Mouse (Mus musculus): ENCODE results near the gene Cenpc1.

Gene Cenpc1

DNA sequence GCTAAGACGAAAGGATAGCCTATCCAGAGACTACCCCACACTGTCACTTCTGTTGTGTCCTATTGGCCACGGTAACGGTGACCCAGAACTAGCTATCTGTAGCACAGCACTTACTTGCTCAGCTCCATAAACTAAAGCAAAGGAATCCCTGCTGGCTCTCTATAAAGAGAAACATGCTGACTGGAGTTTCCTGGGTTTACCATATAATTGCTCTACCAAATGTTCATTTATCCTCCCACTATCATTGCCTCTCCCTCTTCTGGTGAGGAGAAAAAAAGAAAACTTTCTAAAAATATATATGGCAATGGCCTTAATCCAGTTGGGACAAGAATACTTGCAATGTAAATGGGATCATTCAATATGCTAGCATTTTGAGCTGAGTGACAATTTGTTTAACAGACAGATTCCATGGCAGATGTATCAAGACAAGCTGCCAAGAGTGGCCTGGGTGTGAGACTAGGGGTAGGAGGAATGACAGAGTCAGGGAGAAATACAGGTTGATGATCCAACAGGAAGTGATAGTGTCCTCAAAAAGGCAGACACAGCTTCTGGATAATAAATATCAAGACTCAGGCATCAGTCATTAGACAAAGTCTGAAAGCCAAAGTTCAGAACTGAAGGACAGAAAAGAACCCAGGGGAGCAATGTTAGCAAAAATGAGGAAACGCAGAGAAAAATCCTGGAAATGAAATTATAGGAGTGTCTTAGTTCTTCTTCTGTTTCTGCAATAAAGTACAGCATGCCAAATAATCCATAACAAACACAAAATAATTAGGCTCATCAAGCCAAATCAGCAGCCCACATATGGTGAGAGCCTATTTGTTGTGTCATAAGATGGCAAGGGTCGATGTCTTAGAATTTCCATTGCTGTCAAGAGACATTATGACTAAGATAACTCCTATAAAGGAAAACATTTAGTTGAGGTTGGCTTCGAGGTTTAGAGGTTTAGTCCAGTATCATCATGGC is 68.6 kb downstream of the Cenpc1 start:
- DNase-seq (ENCODE audit: low spot score in 2 of 2) = no peak

DNA sequence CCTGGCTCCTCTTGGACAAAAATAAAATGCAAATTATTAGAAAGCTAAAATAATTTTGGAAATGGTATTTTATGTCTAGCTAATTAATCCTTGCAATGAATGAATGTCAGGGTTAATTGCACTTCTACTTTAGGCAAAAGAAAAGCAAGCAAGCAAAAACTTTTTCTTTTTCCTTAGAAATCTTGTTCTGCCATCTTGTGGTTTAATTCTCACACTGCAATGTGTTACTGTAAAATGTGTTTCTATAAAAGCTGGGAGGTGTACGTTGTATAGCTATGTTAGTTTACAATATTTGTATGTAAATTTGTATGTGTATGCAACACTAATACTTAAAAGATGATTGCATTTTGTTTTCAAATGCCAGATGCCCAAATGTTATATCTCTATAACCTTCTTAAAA is 70.8 kb downstream of the Cenpc1 start:
- DNase-seq (ENCODE audit: low spot score in 2 of 2) = no peak

DNA sequence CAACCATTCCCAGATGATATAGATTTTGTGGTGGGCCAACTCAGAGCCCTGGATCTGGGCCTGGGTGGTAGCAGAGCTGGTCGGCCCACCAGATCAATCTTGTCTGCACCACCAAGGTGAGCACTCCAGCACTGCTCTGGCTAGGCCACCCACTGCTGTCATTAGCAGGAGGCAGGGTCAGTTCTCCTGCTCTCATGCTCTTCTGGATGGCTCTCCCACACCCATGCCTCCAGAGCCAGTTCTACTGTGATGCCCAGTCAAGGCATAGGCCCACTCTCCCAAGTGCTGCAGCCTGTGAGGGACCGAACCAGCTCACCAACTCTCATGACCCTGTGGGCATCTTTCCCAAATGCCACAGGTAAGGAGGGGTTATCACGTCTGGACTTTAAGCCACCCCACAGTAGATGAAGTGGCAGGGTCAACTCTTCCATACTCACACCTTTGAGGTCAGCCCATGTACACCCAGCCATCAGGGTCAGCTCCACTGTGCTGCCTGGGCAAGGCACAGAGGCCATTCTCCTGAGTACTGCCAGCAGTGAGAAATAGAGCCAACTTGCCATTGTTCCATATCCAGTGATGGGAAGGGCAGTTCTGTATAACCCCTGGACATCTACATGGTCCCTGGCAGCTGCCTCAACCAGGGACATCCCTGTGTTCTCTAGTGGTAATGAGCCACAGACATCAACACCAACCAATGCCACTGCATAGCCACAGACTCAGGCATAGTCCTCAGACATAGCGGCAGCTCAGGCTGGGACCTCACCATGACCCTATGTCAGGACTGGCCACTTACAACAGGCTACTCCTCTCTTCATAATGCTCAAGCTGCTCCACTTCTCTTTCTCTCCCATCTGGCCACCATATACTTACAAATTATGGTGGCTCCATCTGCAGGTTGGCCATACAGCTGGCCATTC is 72.3 kb downstream of the Cenpc1 start:
- DNase-seq (ENCODE audit: low spot score in 2 of 2) = no peak

DNA sequence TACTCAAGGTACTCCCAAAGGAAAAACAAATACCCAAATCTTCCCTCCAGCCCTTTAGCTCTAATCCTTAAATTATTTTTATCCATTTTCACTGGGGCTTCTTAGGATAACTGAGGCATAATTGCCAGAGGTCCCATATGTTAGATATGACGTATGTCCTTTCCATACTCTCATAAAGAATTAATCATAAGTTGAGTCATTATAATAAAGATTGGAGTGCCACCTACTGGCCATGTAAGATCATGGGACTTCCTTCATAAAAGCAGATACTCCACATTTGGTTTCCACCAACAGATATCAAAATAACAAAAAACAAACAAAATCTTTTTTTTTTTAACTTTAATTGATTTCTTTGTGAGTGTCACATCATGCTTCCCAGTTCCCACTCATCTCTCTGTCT is 73.3 kb downstream of the Cenpc1 start:
- no peak for DNase-seq (ENCODE audit: low spot score in 2 of 2)

DNA sequence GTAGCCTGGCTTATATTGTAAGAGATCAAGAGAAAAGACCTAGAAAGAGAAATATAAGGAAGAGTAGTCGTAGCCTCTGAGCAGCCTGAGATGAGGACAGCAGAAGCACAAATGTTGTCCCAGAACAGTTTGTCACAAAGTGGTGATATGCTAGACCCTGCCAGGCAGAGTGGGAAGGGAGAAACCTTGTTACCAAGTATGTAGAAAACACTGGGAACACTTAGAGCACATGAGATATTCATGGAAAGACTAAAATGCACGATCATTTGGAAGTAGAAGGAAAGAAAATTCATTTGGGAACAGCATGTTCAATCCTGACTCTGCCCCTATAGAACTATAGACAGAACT is 77.9 kb downstream of the Cenpc1 start:
- no peak for DNase-seq (ENCODE audit: low spot score in 2 of 2)

DNA sequence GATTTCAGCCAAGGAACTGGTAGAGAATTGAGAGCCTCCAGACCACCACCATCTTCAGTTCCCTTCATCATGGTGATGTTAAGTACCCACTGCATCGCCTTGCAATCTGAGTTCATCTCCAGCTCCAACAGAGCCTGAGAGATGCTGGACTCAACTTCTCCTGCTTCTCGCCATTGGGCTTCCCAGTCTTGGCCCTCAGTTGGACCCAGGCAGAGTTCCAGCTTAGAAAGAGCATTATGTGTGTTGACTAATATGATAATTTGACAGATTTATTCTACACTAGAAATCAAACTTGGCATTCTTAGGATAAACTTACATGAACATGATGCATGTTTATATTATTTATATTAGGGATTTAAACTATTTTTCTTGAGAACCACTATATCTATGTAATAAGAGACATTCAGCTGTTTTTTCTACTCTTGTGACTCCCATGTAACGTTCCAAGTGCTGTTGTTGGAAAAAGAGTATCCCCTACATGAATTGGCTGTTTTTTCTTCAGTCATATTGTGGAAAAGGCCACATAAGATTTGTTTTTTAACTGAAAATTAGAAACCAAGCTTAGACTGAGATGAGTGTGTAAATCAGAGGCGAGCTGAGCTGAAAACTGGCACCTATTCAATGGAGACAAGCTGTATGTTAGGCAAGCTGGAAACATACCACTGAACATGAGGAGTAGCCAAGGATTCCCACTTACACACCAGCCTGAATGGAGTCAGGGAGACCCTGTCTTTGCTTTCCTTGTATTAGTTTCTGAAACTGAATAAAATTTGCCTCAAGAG is 78.5 kb downstream of the Cenpc1 start:
- DNase-seq (ENCODE audit: low spot score in 2 of 2) = no peak

DNA sequence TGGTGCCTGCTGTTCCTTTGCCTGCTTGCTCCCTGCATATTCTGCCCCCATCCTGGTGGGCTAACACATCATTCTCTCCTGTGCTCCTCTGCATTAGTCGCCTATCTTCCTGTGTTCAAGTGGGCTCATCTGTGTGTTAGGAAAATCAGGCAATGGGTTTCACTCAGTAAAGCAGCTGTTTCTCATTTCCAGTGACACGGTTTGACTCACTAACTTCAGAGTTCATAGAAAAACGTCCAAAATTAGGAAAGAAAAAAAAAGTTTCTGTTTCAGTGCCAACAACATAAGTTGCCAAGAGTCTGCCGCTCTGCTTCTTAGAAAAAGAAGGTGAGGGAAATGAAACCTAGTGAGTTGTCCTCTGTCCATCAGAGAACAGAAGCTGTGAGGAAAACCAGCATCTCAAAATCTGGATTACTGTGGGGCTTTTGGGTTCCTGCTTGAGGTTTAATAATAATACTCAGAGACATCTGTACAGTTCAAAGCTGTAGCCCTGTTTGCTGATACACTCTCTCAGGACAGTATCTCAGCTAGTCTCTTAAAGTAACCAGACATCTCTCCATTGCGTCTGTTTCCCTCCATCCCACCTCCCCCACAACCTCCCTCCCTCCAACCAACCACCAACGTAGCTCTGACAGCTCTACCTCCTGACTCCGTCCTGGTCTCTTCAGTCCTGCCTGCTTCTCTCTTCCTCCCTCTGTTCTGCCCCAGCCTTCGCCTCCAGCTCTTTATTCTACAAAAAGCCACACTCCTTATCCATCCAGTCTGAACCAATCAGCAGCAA is 87.5 kb downstream of the Cenpc1 start:
- no peak for DNase-seq (ENCODE audit: low spot score in 2 of 2)

DNA sequence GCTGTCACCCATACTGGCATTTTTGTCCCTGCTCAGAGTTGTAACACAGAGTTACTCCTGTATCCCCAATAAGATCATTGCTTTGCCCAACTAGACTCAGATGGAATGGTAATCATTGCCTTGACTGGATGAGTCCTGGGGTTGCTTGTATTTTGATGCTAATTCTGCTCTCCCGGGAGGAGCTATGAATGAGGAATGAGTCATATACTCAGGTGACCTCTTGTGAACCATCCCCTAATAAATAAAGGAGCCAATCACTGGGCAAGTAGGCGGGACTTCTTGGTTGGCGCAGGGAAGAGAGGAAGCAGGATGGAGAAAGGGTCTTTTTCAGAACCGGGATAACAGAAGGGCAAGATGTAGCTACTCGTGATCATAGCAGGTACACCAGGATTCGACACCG is 102.6 kb downstream of the Cenpc1 start:
- no peak for DNase-seq (ENCODE audit: low spot score in 2 of 2)
